Mouse (Mus musculus) MEL (cell line): Measurements from ENCODE around the gene Rab9. TPM values are rescaled to one million over a fixed set of nuclear protein-coding genes. Genes with fewer than 3 reads are reported as not detected.

Experiments used
- DNase-seq: peaks from one replicate; pipeline ENCODE4 v3.0.0; 2011; ENCODE audit warnings: low read depth, low spot score
- H3K27ac ChIP-seq: 2 replicates; pipeline ENCODE4 v1.5.1; 2012; ENCODE audit warnings: low read depth, mild to moderate bottlenecking, control low read depth, low read length, moderate library complexity; ENCODE audit not compliant: control insufficient read depth
- H3K27me3 ChIP-seq, 2 experiments: fragments of 150-350 bp in 1 of 2; sonication (generic) in 1 of 2; 2 replicates each; pipeline ENCODE4 v1.6.1; 2012; ENCODE audit warnings: low read length in 2 of 2, mild to moderate bottlenecking in 2 of 2, improper control_type of control experiment in 1 of 2, moderate library complexity in 1 of 2; ENCODE audit not compliant: insufficient read depth in 2 of 2, control insufficient read depth in 1 of 2
- H3K36me3 ChIP-seq, 2 experiments: 2 replicates each; pipeline ENCODE4 v1.6.1; 2012 to 2014; ENCODE audit warnings: low read length in 2 of 2, improper control_type of control experiment in 1 of 2, inconsistent platforms in 1 of 2, mild to moderate bottlenecking in 1 of 2; ENCODE audit not compliant: insufficient read depth in 2 of 2, control insufficient read depth in 1 of 2
- H3K4me1 ChIP-seq, 2 experiments: fragments of 150-350 bp in 1 of 2; sonication (generic) in 1 of 2; 2 replicates each; pipeline ENCODE4 v1.6.1; 2012; ENCODE audit warnings: low read length in 2 of 2, improper control_type of control experiment in 1 of 2, mild to moderate bottlenecking in 1 of 2; ENCODE audit not compliant: insufficient read depth in 2 of 2, control insufficient read depth in 1 of 2
- H3K4me3 ChIP-seq, 2 experiments: fragments of 150-350 bp in 1 of 2; sonication (generic) in 1 of 2; 2 replicates each; pipeline ENCODE4 v1.5.1; 2012; ENCODE audit warnings: low read depth in 2 of 2, low read length in 2 of 2, mild to moderate bottlenecking in 2 of 2, moderate library complexity in 2 of 2, control low read depth in 1 of 2, improper control_type of control experiment in 1 of 2; ENCODE audit not compliant: control insufficient read depth in 1 of 2, insufficient read depth in 1 of 2
- H3K79me2 ChIP-seq: 2 replicates; pipeline ENCODE4 v1.6.1; 2012; ENCODE audit warnings: mild to moderate bottlenecking, low read length, moderate library complexity; ENCODE audit not compliant: control insufficient read depth, poor library complexity, insufficient read depth
- H3K9ac ChIP-seq: 2 replicates; pipeline ENCODE4 v1.6.1; 2012; ENCODE audit warnings: low read depth, mild to moderate bottlenecking, control low read depth, low read length, moderate library complexity; ENCODE audit not compliant: control insufficient read depth, poor library complexity, severe bottlenecking
- H3K9me3 ChIP-seq: fragments of 150-350 bp; sonication (generic); replicated peaks from 2 replicates; pipeline ENCODE4 v1.6.1; 2012; ENCODE audit warnings: mild to moderate bottlenecking, low read length, improper control_type of control experiment, moderate library complexity; ENCODE audit not compliant: insufficient read depth
- CTCF ChIP-seq, 3 experiments: IDR thresholded peaks in 2 of 3; conservative IDR thresholded peaks in 1 of 3; 2 replicates each; pipeline ENCODE4 v1.5.1; 2011 to 2012; ENCODE audit warnings: low read length in 3 of 3, low read depth in 2 of 3, mild to moderate bottlenecking in 2 of 3, improper control_type of control experiment in 1 of 3, inconsistent platforms in 1 of 3, mixed read lengths in 1 of 3, moderate library complexity in 1 of 3; ENCODE audit not compliant: control insufficient read depth in 1 of 3, insufficient read depth in 1 of 3, poor library complexity in 1 of 3, severe bottlenecking in 1 of 3
- KAT2A ChIP-seq: conservative IDR thresholded peaks from 2 replicates; pipeline ENCODE4 v1.6.1; 2012; ENCODE audit warnings: low read depth, low read length, improper control_type of control experiment, inconsistent platforms
- MYB ChIP-seq: IDR thresholded peaks from 2 replicates; pipeline ENCODE4 v1.6.1; 2011; ENCODE audit warnings: mild to moderate bottlenecking, low read depth, low read length, improper control_type of control experiment
- MYC ChIP-seq: IDR thresholded peaks from 2 replicates; pipeline ENCODE4 v1.6.1; 2011; ENCODE audit warnings: low read depth, mild to moderate bottlenecking, low read length, improper control_type of control experiment, moderate library complexity
- NELFE ChIP-seq: IDR thresholded peaks from 2 replicates; pipeline ENCODE4 v1.6.1; 2011; ENCODE audit warnings: low read depth, low read length, improper control_type of control experiment
- RAD21 ChIP-seq: IDR thresholded peaks from 2 replicates; pipeline ENCODE4 v1.6.1; 2011; ENCODE audit warnings: mild to moderate bottlenecking, low read depth, low read length, improper control_type of control experiment
- RCOR1 ChIP-seq: IDR thresholded peaks from 2 replicates; pipeline ENCODE4 v1.6.1; 2012; ENCODE audit warnings: low read depth, mild to moderate bottlenecking, inconsistent platforms, low read length, improper control_type of control experiment
- SIN3A ChIP-seq: IDR thresholded peaks from 2 replicates; pipeline ENCODE4 v1.6.1; 2012; ENCODE audit warnings: low read length, improper control_type of control experiment, inconsistent platforms
- USF1 ChIP-seq: IDR thresholded peaks from 2 replicates; pipeline ENCODE4 v1.6.1; 2014; ENCODE audit warnings: low read depth, mild to moderate bottlenecking, inconsistent platforms, low read length, improper control_type of control experiment, moderate library complexity
- ZKSCAN1 ChIP-seq: IDR thresholded peaks from 2 replicates; pipeline ENCODE4 v1.6.1; 2012; ENCODE audit warnings: low read depth, mild to moderate bottlenecking, inconsistent platforms, low read length, improper control_type of control experiment, moderate library complexity
- polyA plus RNA-seq, 2 experiments: library from polyadenylated mRNA; stranded (reverse) in 1 of 2; unstranded in 1 of 2; fragments of >175 nt in 1 of 2; fragments of >200 nt in 1 of 2; gene quantifications; 2 replicates each; pipeline versions ENCODE4 v1.2.1 to v1.2.4; 2012; ENCODE audit warnings: low replicate concordance in 2 of 2, low read depth in 1 of 2; ENCODE audit not compliant: insufficient read length in 2 of 2, insufficient read depth in 1 of 2, missing spikeins in 1 of 2
- total RNA-seq: library from RNA; depleted of rRNA; stranded (reverse); fragments of 300-350 nt; gene quantifications from 2 replicates; pipeline ENCODE4 v1.2.3, GENCODE M21; 2012; rRNA removed

Rab9 gene
- total and polyA plus RNA-seq, 3 experiments: 32.3 to 136 (median 50.0) TPM

DNA sequence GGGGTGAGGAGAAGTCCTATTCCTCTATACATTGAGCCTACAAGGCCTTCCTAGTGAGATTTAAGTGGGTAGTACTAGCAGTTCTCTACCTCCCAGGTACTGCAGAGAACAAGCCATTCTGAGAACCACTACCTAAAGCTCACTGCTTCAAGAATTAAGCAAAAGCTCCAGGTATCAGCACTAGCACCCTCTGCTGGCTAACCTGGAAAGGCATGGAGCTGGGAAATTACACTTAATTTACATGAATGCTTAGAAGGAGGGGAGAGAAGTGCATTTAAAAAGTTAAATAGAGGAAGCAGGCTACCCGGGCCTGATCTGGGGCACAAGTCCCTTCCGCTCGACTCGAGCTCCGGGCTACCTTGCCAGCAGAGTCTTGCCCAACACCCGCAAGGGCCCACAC is 63.5 kb downstream of the Rab9 start:
- Histone ChIP-seq H3K4me1 (no peaks in the 10 kb centered on the region), H3K79me2 (peaks cover 4% of the 10 kb centered on the region; the same call in 1 of the 2 replicates), H3K27me3 (no peaks in the 10 kb centered on the region), H3K4me3 (no peak overlapping the region), H3K9ac (no peak overlapping the region), H3K36me3 (peaks cover 12 to 48% of the 10 kb centered on the region in 2 experiments), H3K27ac (no peak overlapping the region), H3K9me3 (no peaks in the 10 kb centered on the region)
- TF ChIP-seq MYC (no peak), CTCF (IDR thresholded peaks at IDR 0.05 in 2 of 3, conservative IDR thresholded peaks at IDR 0.05 in 1 of 3; ENCODE audit: control insufficient read depth in 1 of 3, insufficient read depth in 1 of 3, low read depth in 2 of 3, low read length in 3 of 3, poor library complexity in 1 of 3, severe bottlenecking in 1 of 3) (peak in 2 of 3 experiments; percentile 77 to 89; a peak in 4 of 6 replicates)
- peak; percentile 87 for DNase-seq

DNA sequence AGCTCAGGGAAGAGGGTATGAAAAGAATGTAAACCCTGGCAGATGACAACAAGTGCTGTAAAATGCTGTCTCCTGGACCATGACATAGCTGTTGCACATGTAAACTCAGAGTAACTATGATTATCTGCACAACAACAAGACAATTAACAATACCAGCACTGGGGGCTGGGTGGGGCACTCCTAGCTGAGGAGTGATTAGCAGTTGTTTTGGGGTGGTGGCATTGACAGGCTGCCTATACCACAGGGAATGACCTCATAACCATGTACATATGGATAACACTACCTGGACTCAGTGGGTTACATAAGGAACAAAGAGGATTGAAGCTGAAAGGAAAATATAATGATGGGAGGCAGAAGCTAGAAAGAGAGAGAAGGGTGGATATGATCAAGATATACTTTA is 71.8 kb downstream of the Rab9 start:
- TF ChIP-seq USF1 (no peak), RCOR1 (no peak), RAD21 (no peak), ZKSCAN1 (no peak), NELFE (no peak), SIN3A (no peak), MYB (no peak), KAT2A (no peak)
- Histone ChIP-seq H3K4me1 (no peaks in the 10 kb centered on the region), H3K4me3 (no peak overlapping the region), H3K9me3 (no peaks in the 10 kb centered on the region), H3K79me2 (no peaks in the 10 kb centered on the region; the same call in none of the 2 replicates), H3K27me3 (no peaks in the 10 kb centered on the region), H3K9ac (no peak overlapping the region), H3K27ac (no peak overlapping the region), H3K36me3 (peaks cover 18 to 88% of the 10 kb centered on the region in 2 experiments)
- no peak for DNase-seq

Other genes starting within 250 kb of the Rab9 start
- 2.9 and 4.9 TPM in 2 replicates for gene Gpm6b, start 241.0 kb downstream of the Rab9 start, total RNA-seq
- 10 to 100 TPM in 1 of 2 experiments, not detected in 1; 13.2 TPM for gene Gpm6b, start 241.0 kb downstream of the Rab9 start, polyA plus RNA-seq
- gene Trappc2, start 39.3 kb downstream of the Rab9 start, total RNA-seq: 15.6 and 17.8 TPM in 2 replicates
- 10 to 100 TPM in 1 of 2 experiments, not detected in 1; 12.5 TPM for gene Trappc2, start 39.3 kb downstream of the Rab9 start, polyA plus RNA-seq
- gene Ofd1, start 39.2 kb downstream of the Rab9 start, total RNA-seq: 43.8 and 44.4 TPM in 2 replicates
- 10 to 100 TPM; 39.1 to 65.0 TPM for gene Ofd1, start 39.2 kb downstream of the Rab9 start, polyA plus RNA-seq
- 5.7 and 8.2 TPM in 2 replicates for gene Tceanc, start 38.7 kb upstream of the Rab9 start, total RNA-seq
- 1 to 10 TPM in 1 of 2 experiments, not detected in 1; 3.6 TPM for gene Tceanc, start 38.7 kb upstream of the Rab9 start, polyA plus RNA-seq
- not detected in 2 replicates for gene Egfl6, start 105.9 kb upstream of the Rab9 start, total RNA-seq
- gene Egfl6, start 105.9 kb upstream of the Rab9 start, polyA plus RNA-seq: under 1 TPM in 1 of 2 experiments, not detected in 1; 0.28 TPM